Mouse (Mus musculus) left cerebral cortex, adult 11 months (tissue): ENCODE measurements around the gene Glipr1.

Source experiments
- DNase-seq: peaks from one replicate; pipeline ENCODE4 v3.0.0; 2022; ENCODE audit warnings: low spot score

The Glipr1 gene

DNA sequence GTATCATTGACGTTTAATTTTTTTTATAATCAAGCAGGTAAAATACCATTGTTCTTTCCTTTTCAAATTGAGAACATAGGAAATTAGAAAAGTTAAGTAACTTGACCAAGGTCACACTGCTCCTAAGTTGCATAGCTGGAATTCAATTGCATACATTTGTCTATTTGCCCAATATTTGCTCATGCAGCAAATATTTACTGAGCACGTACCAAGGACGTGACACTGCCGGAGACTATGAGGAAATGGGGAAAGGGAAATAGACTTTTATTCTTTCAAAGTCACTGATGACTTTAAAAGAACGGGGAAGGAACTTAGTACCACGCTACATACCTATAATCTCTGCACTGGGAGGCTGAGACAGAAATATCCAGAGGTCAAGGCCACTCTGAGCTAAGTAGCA, 42.0 kb downstream of the Glipr1 start:
- no peak for DNase-seq

DNA sequence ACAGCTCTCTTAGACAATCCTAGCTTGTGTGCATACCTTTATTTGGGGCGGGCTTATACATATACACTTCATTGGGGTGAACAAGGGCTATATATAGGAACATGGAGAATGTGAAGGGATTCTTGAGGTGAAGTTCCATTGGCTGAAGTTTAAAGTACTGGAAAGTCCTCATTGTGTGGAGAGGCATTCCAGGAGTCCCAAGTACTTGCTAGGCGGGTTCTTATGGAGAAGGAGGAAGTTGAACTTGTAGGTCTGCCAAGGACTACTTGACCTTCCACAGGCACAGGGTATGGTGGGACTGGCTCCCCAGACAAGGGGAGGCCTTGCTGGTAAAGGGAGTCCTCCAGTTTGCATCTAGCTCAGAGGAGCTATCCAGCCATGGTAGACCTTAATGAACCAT, 43.1 kb downstream of the Glipr1 start:
- DNase-seq: no peak

DNA sequence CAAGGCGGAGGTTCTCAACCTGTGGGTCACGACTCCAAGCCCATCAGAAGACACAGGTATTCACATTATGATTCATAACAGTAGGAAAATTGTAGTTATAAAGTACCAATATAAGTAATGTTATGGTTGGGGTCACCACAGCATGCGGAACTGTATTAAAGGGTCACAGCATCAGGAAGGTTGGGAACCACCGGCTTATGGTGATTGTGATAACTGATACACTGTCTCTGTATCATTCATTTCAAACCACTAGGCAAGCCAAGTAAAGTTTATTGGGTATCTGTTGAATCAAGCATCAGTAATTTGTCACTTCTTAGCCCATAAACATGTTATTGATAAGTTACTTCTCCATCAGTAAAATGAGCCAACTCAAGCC, 44.4 kb downstream of the Glipr1 start:
- DNase-seq: no peak

DNA sequence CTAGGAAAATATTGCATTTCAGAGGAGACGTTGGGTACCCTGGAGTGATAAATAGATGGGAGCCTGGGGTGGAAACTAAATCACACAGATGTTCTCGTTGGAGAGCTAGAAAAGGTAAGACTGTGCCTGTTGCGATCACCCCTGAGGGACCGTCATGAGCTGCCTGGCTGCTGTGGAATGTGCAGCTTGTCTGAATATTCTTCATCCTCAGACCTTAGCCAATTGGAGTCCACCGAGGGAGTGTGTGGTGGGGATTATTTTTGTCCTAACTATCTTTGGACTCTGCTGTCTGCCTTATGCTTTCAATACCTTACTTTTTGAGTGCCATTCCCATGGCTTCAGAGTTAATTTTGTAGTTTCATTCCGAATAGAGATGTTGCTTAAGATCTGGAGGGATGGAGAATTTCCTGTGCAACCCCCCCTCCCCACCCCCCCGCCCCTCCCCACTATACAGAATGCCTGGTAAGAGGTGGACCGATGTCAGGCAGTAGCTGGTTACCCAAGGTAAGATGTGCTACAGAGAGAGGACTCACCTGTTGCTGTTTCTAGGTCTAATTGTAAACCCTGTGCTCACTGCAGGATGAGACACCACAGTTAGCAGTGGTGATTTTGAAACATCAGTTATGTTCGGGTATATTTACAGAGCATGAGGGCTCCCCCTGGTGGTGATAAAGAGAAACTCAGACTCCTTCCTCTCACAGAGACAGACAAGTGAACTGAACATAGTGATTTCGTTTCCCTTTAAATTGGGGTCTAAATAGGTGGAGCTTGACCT, 45.0 kb downstream of the Glipr1 start:
- DNase-seq: peak; percentile 70

DNA sequence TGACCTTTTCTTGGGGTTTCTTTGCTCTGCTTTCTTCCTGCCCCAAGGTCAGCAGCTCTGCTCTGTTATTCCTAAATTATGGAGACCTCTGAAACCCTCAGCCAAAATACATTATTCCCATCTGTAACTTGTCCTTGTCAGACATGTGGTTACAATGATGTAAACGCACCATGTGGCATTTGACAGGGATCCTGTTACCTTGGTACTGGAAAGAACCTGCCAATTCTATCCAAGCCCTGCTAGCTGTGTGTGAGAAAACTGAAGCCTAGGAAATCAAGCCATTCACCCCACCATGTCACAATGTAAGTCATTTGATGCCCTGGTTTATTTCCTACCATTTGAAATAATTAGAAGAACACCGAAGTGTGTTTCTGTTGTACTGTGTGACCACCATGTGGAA, 46.6 kb downstream of the Glipr1 start:
- no peak for DNase-seq

DNA sequence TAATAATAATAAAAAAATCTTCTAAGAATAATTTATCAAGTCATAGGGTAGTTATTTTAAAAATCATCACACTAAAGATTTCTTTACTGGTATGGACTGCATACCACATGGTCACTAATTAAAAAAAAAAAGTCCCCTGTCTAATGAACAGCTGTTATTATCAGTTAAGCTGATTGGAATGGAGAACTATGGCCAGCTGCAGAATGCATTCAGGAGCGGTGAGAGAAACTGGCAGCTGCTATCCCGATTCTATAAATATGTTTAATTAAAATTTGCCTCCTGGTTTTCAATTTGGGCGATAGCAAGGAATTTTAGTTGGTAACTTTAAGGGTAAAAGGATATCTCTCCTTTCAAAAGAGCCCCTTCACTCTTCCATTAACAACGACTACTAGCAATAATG, 53.4 kb downstream of the Glipr1 start:
- no peak for DNase-seq

DNA sequence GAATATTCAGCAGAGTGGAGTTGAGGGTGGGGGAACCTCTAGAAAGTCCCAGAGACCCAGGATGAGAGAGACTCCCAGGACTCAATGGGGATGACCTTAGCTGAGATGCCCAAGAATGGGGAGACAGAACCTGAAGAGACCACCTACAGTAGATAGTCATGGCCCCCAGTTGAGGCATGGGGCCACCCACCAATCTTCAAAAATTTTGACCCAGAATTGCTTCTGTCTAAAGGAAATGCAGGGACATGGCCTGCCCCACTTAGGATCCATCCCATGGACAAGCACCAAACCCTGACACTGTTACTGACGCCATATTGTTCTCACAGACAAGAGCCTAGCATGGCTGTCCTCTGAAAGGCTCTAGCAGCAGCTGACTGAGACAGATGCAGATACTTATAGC, 54.4 kb downstream of the Glipr1 start:
- DNase-seq: no peak

DNA sequence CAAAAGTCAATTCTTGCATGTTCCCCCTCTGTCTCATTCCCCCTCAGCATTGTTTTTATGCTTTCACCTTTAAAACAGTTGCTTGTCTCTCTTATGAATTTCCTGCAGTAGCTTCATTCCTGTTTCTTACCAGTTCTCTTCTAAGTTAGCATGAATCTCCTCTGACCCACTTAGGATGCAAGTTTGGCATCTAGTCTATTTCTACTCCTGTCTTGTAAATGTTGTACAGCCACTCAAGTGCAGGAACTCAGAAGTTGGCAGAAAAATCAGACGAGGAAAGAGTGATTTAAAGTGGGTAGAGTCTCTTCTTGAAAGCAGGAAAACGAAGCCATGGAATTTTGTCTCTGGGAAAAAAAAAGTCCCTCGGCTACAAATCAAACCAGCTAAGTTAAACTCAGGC, 56.9 kb downstream of the Glipr1 start:
- DNase-seq: no peak

DNA sequence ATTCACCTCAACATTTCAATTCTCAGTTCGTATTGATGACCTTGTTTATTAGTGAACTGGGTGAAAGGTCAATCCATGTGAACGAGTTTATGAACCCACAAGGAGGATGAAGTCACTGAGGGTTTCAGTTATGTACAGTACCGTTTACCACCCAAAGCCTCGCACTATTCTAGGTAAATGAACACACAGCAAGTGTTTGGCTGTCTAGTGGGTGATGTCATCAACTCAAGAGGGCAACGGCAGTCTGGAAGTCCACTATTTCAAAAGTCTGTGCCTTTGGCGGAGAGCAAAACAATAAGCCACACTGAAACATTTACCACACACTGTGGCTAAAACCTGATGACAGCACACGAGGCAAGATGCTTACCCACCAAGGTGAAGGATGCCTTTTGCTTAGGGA, 59.4 kb downstream of the Glipr1 start:
- no peak for DNase-seq

DNA sequence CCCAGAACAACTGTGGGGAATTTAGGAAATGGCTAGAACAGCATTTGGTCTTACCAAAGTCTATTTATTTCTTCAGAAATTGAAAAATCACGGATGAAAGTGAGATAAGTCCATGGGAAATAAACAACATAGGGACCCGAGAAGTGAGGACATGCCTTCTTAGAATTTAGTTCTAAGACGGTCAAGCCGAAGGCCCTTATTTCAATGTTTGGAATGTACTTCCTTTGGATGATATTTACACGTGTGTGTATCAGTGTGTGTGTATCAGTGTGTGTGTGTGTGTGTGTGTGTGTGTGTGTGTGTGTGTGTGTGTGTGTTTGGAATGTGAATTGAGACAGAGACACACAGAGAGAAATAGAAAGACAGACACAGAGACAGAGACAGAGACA, 65.3 kb downstream of the Glipr1 start:
- no peak for DNase-seq

DNA sequence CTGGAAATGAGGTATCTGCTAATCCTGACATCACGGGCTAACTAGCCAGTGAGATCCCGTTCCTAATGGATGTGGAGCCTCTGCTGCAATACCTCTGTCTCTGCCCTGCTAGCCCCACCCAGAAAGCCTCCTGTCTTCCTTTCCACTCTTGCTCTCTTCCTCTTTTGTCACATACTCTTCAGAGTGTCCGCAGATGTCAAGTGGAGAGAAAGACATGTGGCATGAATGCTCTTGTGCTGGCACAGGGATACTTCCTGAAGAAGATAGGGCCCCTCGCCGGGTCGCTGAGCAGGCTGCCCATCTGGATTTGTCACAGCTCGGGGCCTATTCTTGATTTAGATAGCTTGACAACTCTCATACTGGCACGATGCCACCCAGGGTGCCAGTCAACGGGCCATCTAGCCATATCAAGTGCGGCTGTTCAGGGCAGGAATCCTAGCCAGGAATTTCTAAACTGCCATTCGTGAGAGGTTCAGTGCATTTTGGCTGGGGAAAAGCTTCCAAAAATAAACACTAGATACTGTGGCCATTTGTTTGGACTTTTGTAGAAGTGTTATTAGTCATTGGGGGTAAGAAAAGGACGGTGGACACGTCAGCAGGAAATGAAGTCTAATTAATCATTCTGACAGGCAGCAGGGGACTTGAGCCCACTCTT, 65.8 kb downstream of the Glipr1 start:
- DNase-seq: no peak

DNA sequence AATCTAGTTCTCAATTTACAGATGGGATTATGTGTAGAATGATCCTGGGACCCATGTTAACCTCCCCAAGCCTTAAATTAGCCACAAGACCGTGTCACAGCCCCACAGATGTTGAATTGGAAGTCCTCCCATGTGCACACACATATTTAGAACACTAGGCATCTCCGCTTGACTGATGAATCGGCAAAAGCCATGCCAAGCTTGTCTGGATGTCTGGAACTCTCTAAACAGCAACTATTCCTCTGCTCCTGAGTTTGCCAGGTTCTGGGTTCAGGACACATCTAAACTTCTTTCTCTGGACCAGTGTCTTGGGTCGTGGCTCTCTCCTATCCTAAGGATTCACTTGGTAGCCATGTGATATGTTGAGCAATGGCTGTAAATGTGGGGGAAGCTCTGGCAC, 66.4 kb downstream of the Glipr1 start:
- DNase-seq: no peak
